Mouse (Mus musculus) intestine, postnatal 0 days (tissue): ENCODE data around the gene Ano8. TPM values are rescaled to one million over a fixed set of nuclear protein-coding genes. Genes with fewer than 3 reads are reported as not detected.

Source experiments
- ATAC-seq: fragments of 200-750 bp; cut with Nextera tagmentation; 2 replicates; pipeline ENCODE4 v1.8.0; 2017; ENCODE audit warnings: mild to moderate bottlenecking, moderate TSS enrichment, moderate library complexity
- H3K27ac ChIP-seq: fragments of 300-500 bp; sonication (generic); 2 replicates; pipeline ENCODE4 v1.5.1; 2014; ENCODE audit warnings: mild to moderate bottlenecking, low read depth, low read length, moderate library complexity
- H3K27me3 ChIP-seq: fragments of 300-500 bp; sonication (generic); replicated peaks from 2 replicates; pipeline ENCODE4 v1.6.1; 2014; ENCODE audit warnings: low read length, mixed read lengths; ENCODE audit not compliant: control insufficient read depth, insufficient read depth
- H3K36me3 ChIP-seq: fragments of 300-500 bp; sonication (generic); 2 replicates; pipeline ENCODE4 v1.6.1; 2014; ENCODE audit warnings: mild to moderate bottlenecking, moderate library complexity; ENCODE audit not compliant: control insufficient read depth, insufficient read depth
- H3K4me1 ChIP-seq: fragments of 300-500 bp; sonication (generic); replicated peaks from 2 replicates; pipeline ENCODE4 v1.6.1; 2014; ENCODE audit warnings: antibody characterized with exemption, low read length, mixed read lengths; ENCODE audit not compliant: control insufficient read depth, insufficient read depth
- H3K4me2 ChIP-seq: fragments of 300-500 bp; sonication (generic); replicated peaks from 2 replicates; pipeline ENCODE4 v1.6.1; 2014; ENCODE audit warnings: low read depth, mild to moderate bottlenecking, moderate library complexity
- H3K4me3 ChIP-seq: fragments of 300-500 bp; sonication (generic); 2 replicates; pipeline ENCODE4 v1.5.1; 2014; ENCODE audit warnings: low read depth, low read length
- H3K9ac ChIP-seq: fragments of 300-500 bp; sonication (generic); 2 replicates; pipeline ENCODE4 v1.6.1; 2014; ENCODE audit warnings: mild to moderate bottlenecking, low read depth, low read length
- H3K9me3 ChIP-seq: fragments of 300-500 bp; sonication (generic); 2 replicates; pipeline ENCODE4 v1.6.1; 2016; ENCODE audit warnings: mixed run types; ENCODE audit not compliant: control insufficient read depth
- CTCF ChIP-seq: sonication (generic); IDR thresholded peaks from 2 replicates; pipeline ENCODE4 v1.5.1; 2016; ENCODE audit warnings: low read depth, mild to moderate bottlenecking, control low read depth, antibody characterized with exemption, moderate library complexity
- WGBS: fragments of 180-500 bp; shearing (Covaris S2); extraction: QIAGEN DNeasy Blood & Tissue Kit; methylation state at CpG from one replicate; pipeline ENCODE4 v1.1.7; 2014; 5-methylcytosine and 5-hydroxymethylcytosine counted together
- polyA plus RNA-seq: library from polyadenylated mRNA; unstranded; fragments of >200 nt; fragmentation: Nextera tagmentation; extraction: Ambion mirVana; gene quantifications from 2 replicates; pipeline ENCODE4 v1.2.1, GENCODE M21; 2015

The Ano8 gene
- polyA plus RNA-seq, 1 experiment from 2014 or later, result 0.74 TPM

GRCm38 (mm10) chr8:71468916-71469315 lies 16.8 kb downstream of the Ano8 start, which contains the start of gene Dda1:
TSS of gene Dda1 (plus strand) at chr8:71469199.
- H3K9ac ChIP-seq, result peak within 1 kb of the TSS; percentile 60
- WGBS, result under 1% methylated on average over 52 of the region's 52 CpGs
- H3K27me3 ChIP-seq, result no peaks in the 10 kb centered on the region
- H3K9me3 ChIP-seq, result no peaks in the 10 kb centered on the region
- H3K4me3 ChIP-seq, result peak within 1 kb of the TSS; percentile 69
- peaks cover 8% of the 10 kb centered on the region; the same call in 1 of the 2 replicates for H3K4me1 ChIP-seq
- peak; percentile 87 for ATAC-seq
- H3K4me2 ChIP-seq, result peak within 1 kb of the TSS; percentile 93
- peak within 1 kb of the TSS; percentile 65; the same call in 1 of the 2 replicates for H3K27ac ChIP-seq
- H3K36me3 ChIP-seq, result peaks cover 25% of the 10 kb centered on the region
- TF ChIP-seq CTCF, result no peak

- H3K9ac ChIP-seq, result no peak overlapping the region
- no peak for ATAC-seq
- H3K27me3 ChIP-seq, result no peaks in the 10 kb centered on the region
- peaks cover 18% of the 10 kb centered on the region for H3K36me3 ChIP-seq
- 96% methylated on average over 1 of the region's 1 CpGs for WGBS
- 0 out of 2 replicates have a peak, but pooled peaks have one; percentile 3 for TF ChIP-seq CTCF
- no peak overlapping the region for H3K27ac ChIP-seq
- H3K4me3 ChIP-seq, result no peak overlapping the region
- no peaks in the 10 kb centered on the region for H3K9me3 ChIP-seq
- H3K4me2 ChIP-seq, result no peak overlapping the region
- H3K4me1 ChIP-seq, result peaks cover 8% of the 10 kb centered on the region; the same call in 1 of the 2 replicates
Measured at GRCm38 (mm10) chr8:71468001-71468400, 17.8 kb downstream of the Ano8 start.

- Histone ChIP-seq H3K27ac (no peak overlapping the region), H3K9me3 (no peaks in the 10 kb centered on the region), H3K9ac (no peak overlapping the region), H3K4me1 (peaks cover 8% of the 10 kb centered on the region), H3K4me3 (no peak overlapping the region), H3K27me3 (no peaks in the 10 kb centered on the region), H3K4me2 (no peak overlapping the region), H3K36me3 (peaks cover 10% of the 10 kb centered on the region)
- TF ChIP-seq CTCF, result no peak
- WGBS, result 95% methylated on average over 2 of the region's 2 CpGs
- ATAC-seq, result no peak
Measured at GRCm38 (mm10) chr8:71467201-71467600, 18.6 kb downstream of the Ano8 start.

- H3K9me3 ChIP-seq, result no peaks in the 10 kb centered on the region
- WGBS, result 94% methylated on average over 5 of the region's 5 CpGs
- H3K27ac ChIP-seq, result no peak overlapping the region
- no peaks in the 10 kb centered on the region for H3K27me3 ChIP-seq
- no peak overlapping the region for H3K4me3 ChIP-seq
- no peak for TF ChIP-seq CTCF
- H3K36me3 ChIP-seq, result peaks cover under 1% of the 10 kb centered on the region; the same call in 1 of the 2 replicates
- no peak overlapping the region for H3K4me2 ChIP-seq
- no peak overlapping the region for H3K9ac ChIP-seq
- peaks cover 8% of the 10 kb centered on the region for H3K4me1 ChIP-seq
- ATAC-seq, result no peak
Measured at GRCm38 (mm10) chr8:71466198-71466597, 19.6 kb downstream of the Ano8 start.

GRCm38 (mm10) chr8:71465733-71466132 lies 20.0 kb downstream of the Ano8 start:
- Histone ChIP-seq H3K4me3 (peak overlapping the region; percentile 54), H3K9me3 (no peaks in the 10 kb centered on the region), H3K4me1 (peaks cover 8% of the 10 kb centered on the region), H3K9ac (no peak overlapping the region), H3K27ac (no peak overlapping the region), H3K36me3 (no peaks in the 10 kb centered on the region; the same call in 1 of the 2 replicates), H3K4me2 (peak overlapping the region; percentile 91), H3K27me3 (no peaks in the 10 kb centered on the region)
- TF ChIP-seq CTCF, result no peak
- WGBS, result 67% methylated on average over 8 of the region's 8 CpGs
- no peak for ATAC-seq

GRCm38 (mm10) chr8:71464513-71465500 lies 21.0 kb downstream of the Ano8 start, which contains the start of gene Mrpl34:
TSS of gene Mrpl34 (plus strand) at chr8:71464959.
- H3K4me1 ChIP-seq, result peaks cover 7% of the 10 kb centered on the region
- peak within 1 kb of the TSS; percentile 65 for H3K4me3 ChIP-seq
- H3K27ac ChIP-seq, result peak within 1 kb of the TSS; percentile 62
- peak; percentile 86 for ATAC-seq
- no peaks in the 10 kb centered on the region for H3K27me3 ChIP-seq
- no peaks in the 10 kb centered on the region; the same call in 1 of the 2 replicates for H3K36me3 ChIP-seq
- WGBS, result under 1% methylated on average over 59 of the region's 59 CpGs
- peak; percentile 99 for TF ChIP-seq CTCF
- H3K9me3 ChIP-seq, result no peaks in the 10 kb centered on the region
- peak within 1 kb of the TSS; percentile 43 for H3K9ac ChIP-seq
- H3K4me2 ChIP-seq, result peak within 1 kb of the TSS; percentile 91
